Mouse (Mus musculus) limb, embryonic 12.5 days (tissue): ENCODE measurements at regions not wholly inside any gene's neighbourhood (a gene's known extent, or its start where the extent isn't known, plus 50 kb on each side); places are given as distances from the start of the nearest gene placed in this dataset.

ENCODE experiments used
- ATAC-seq: fragments of 200-750 bp; cut with Nextera tagmentation; 2 replicates; pipeline ENCODE4 v1.8.0; 2017; ENCODE audit warnings: low read depth, moderate TSS enrichment; ENCODE audit not compliant: insufficient number of reproducible peaks, insufficient read depth, low FRiP score, low TSS enrichment
- H3K27ac ChIP-seq: fragments of 300-500 bp; sonication (generic); 2 replicates; pipeline ENCODE4 v1.5.1; 2016; ENCODE audit warnings: mild to moderate bottlenecking, moderate library complexity
- H3K27me3 ChIP-seq: fragments of 300-500 bp; sonication (generic); 2 replicates; pipeline ENCODE4 v1.6.1; 2016; ENCODE audit warnings: mild to moderate bottlenecking, moderate library complexity
- H3K36me3 ChIP-seq: fragments of 300-500 bp; sonication (generic); 2 replicates; pipeline ENCODE4 v1.6.1; 2016; ENCODE audit warnings: mild to moderate bottlenecking, moderate library complexity
- H3K4me1 ChIP-seq: fragments of 300-500 bp; sonication (generic); replicated peaks from 2 replicates; pipeline ENCODE4 v1.6.1; 2016
- H3K4me2 ChIP-seq: fragments of 300-500 bp; sonication (generic); 2 replicates; pipeline ENCODE4 v1.6.1; 2016; ENCODE audit warnings: mild to moderate bottlenecking, moderate library complexity
- H3K4me3 ChIP-seq: fragments of 300-500 bp; sonication (generic); replicated peaks from 2 replicates; pipeline ENCODE4 v1.5.1; 2016; ENCODE audit warnings: mild to moderate bottlenecking
- H3K9ac ChIP-seq: fragments of 300-500 bp; sonication (generic); replicated peaks from 2 replicates; pipeline ENCODE4 v1.6.1; 2016; ENCODE audit warnings: mild to moderate bottlenecking, moderate library complexity
- H3K9me3 ChIP-seq: fragments of 300-500 bp; sonication (generic); 2 replicates; pipeline ENCODE4 v1.6.1; 2016; ENCODE audit warnings: mild to moderate bottlenecking, moderate library complexity
- WGBS: fragments of 180-500 bp; shearing (Covaris S2); methylation state at CpG from one replicate; pipeline ENCODE4 v1.1.7; 2016; 5-methylcytosine and 5-hydroxymethylcytosine counted together

DNA sequence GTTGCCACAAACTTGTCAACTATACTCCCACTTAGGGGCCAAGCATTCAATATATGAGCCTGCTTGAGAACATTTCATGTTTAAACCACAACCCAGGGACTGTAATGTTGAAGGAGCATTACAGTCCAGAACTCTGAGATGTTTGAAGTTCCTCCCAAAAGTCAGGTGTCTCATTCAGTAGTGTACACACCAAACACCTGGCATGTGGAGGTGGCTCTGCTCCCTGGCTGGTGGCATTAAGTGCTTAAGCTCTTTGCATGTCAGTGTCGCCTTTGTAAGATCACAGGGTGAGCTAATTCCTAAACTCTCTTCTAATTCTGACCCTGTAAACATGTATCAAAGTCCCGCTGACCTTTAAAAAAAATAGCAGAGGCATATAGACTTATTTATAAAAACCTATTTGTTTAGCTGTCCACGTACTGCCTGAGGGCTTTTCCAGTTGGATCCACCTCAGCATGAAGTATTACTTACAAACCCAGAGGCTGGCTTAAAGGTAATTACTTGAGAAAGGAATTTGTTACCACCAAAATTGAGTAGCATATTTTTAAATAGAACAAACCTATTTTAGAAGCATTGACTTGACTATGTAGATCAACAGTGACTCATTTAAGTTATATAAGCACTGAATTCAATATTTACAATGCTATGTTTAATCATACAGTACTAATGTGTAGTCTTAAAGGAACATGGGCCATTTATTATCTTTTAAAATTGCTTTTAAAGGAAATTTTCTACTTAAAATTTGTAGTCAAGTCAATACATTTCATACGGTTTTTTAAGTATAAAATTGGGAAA lies 276.3 kb upstream of the Fermt1 start:
- H3K9ac ChIP-seq: no peak overlapping the region
- no peak for ATAC-seq
- no peak overlapping the region for H3K4me2 ChIP-seq
- H3K27ac ChIP-seq: no peak overlapping the region
- H3K27me3 ChIP-seq: no peaks in the 10 kb centered on the region
- 65% methylated on average over 4 of the region's 4 CpGs for WGBS
- H3K9me3 ChIP-seq: no peaks in the 10 kb centered on the region
- no peak overlapping the region for H3K4me3 ChIP-seq
- H3K4me1 ChIP-seq: no peaks in the 10 kb centered on the region
- no peaks in the 10 kb centered on the region for H3K36me3 ChIP-seq

DNA sequence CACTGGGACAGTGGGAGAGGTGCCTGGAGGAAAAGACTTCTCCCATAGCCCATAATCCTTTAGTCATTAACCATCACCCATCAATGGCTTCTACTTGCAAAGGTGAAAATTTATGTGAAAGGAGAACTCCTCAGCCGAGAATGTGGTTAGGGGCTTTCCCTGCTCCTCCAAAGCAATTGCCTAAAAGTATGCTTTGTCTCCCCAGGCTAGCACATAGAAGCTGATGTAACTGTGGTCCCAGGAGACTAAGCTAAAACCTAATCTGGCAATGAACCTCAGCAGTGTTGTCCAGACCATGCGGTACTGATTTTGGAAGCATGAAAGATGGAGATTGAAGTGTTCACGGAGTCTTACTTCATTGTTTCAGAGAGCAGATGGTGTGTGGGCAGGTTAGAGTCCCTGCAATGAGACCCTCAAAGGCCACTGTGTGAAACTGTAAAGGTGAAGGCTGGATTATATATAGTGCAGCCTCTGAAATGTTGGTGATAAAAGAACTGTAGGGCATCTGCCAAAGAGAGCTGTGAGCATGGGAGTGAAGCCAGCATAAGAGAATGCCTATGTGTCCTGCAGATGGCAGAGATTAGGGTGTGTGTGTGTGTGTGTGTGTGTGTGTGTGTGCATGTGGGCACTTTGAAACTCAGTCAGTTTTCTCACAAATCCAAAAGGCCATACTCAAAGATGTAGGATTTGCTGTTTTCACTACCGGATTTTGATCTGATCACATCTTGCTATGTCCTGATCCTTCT lies 289.6 kb upstream of the Fermt1 start:
- Histone ChIP-seq H3K36me3 (no peaks in the 10 kb centered on the region), H3K4me2 (no peak overlapping the region), H3K4me1 (no peaks in the 10 kb centered on the region), H3K9ac (no peak overlapping the region), H3K27ac (no peak overlapping the region), H3K9me3 (no peaks in the 10 kb centered on the region; the same call in 1 of the 2 replicates), H3K27me3 (no peaks in the 10 kb centered on the region), H3K4me3 (no peak overlapping the region)
- ATAC-seq: no peak
- WGBS: 68% methylated on average over 4 of the region's 4 CpGs

DNA sequence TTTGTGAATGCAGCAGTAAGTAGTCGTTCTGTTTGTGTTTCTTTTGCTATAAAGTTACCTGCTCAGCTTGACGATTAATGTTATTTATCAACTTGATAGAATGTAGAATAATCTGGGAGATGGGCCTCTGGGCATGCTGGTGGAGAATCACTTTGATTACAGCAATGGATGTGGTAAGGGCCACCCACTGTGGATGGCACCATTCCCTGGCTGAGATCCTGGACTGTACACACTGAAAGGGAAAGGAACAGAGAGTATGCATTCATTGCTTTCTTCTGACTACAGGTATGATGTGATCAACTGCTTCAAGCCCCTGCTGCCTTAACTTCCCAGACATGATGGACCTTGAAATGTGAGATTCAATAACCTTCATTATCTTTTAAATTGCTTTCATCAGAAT lies 299.8 kb upstream of the Bmp2 start:
- H3K9me3 ChIP-seq: no peaks in the 10 kb centered on the region
- no peaks in the 10 kb centered on the region for H3K27me3 ChIP-seq
- H3K9ac ChIP-seq: no peak overlapping the region
- no peaks in the 10 kb centered on the region for H3K36me3 ChIP-seq
- ATAC-seq: no peak
- no peak overlapping the region for H3K4me3 ChIP-seq
- no peak overlapping the region for H3K4me2 ChIP-seq
- H3K4me1 ChIP-seq: no peaks in the 10 kb centered on the region
- WGBS: 87% methylated on average over 2 of the region's 2 CpGs
- H3K27ac ChIP-seq: no peak overlapping the region

DNA sequence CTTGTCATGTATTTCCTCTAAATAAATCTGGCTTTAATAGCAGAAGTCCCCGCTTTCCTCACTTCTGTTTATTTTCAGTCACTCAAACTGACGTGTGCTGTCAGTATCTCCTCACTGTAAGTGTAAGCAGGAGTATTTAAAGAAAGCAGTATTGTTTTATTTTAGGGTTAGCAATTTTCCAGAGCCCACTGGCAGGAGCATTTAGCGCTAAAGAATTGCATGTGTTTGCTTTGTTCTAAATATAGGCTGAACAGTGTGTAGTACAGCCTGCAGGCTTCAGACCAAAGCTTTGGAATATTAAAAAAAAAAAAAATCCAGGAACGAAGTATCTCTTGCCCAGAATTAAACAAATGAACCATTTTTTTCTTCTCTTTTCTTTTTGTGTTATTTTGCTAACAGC lies 277.5 kb upstream of the Bmp2 start:
- Histone ChIP-seq H3K27me3 (no peaks in the 10 kb centered on the region), H3K4me3 (no peak overlapping the region), H3K36me3 (no peaks in the 10 kb centered on the region), H3K27ac (no peak overlapping the region), H3K9ac (no peak overlapping the region), H3K4me2 (no peak overlapping the region), H3K9me3 (no peaks in the 10 kb centered on the region), H3K4me1 (0 out of 2 replicates have a peak, but pooled peaks cover 6% of the 10 kb centered on the region)
- 40% methylated on average over 4 of the region's 4 CpGs for WGBS
- no peak for ATAC-seq

GRCm38 (mm10) chr2:133278546-133278945 lies 273.4 kb upstream of the Bmp2 start:
- 61% methylated on average over 4 of the region's 4 CpGs for WGBS

GRCm38 (mm10) chr2:133279275-133279674 lies 272.7 kb upstream of the Bmp2 start:
- no peak overlapping the region for H3K9ac ChIP-seq
- ATAC-seq: no peak
- no peak overlapping the region for H3K27ac ChIP-seq
- no peaks in the 10 kb centered on the region for H3K27me3 ChIP-seq
- H3K4me3 ChIP-seq: no peak overlapping the region
- peaks cover 7% of the 10 kb centered on the region; the same call in 1 of the 2 replicates for H3K4me1 ChIP-seq
- H3K9me3 ChIP-seq: no peaks in the 10 kb centered on the region
- no peaks in the 10 kb centered on the region for H3K36me3 ChIP-seq
- no peak overlapping the region for H3K4me2 ChIP-seq
- 84% methylated on average over 4 of the region's 4 CpGs for WGBS

More at GRCm38 (mm10) chr2:133278546-133278945, 273.4 kb upstream of the Bmp2 start:
- no peak overlapping the region for H3K4me2 ChIP-seq
- H3K9me3 ChIP-seq: no peaks in the 10 kb centered on the region
- peaks cover 6% of the 10 kb centered on the region; the same call in 1 of the 2 replicates for H3K4me1 ChIP-seq
- no peak overlapping the region for H3K4me3 ChIP-seq
- no peak overlapping the region for H3K9ac ChIP-seq
- no peaks in the 10 kb centered on the region for H3K36me3 ChIP-seq
- H3K27me3 ChIP-seq: no peaks in the 10 kb centered on the region
- no peak overlapping the region for H3K27ac ChIP-seq
- ATAC-seq: no peak

- Histone ChIP-seq H3K4me2 (no peak overlapping the region), H3K4me3 (no peak overlapping the region), H3K27me3 (no peaks in the 10 kb centered on the region), H3K9me3 (no peaks in the 10 kb centered on the region), H3K36me3 (no peaks in the 10 kb centered on the region), H3K9ac (no peak overlapping the region), H3K27ac (no peak overlapping the region), H3K4me1 (peaks cover 9% of the 10 kb centered on the region)
- no peak for ATAC-seq
- 39% methylated on average over 5 of the region's 5 CpGs for WGBS
Measured at GRCm38 (mm10) chr2:133282692-133283091, 269.3 kb upstream of the Bmp2 start.

DNA sequence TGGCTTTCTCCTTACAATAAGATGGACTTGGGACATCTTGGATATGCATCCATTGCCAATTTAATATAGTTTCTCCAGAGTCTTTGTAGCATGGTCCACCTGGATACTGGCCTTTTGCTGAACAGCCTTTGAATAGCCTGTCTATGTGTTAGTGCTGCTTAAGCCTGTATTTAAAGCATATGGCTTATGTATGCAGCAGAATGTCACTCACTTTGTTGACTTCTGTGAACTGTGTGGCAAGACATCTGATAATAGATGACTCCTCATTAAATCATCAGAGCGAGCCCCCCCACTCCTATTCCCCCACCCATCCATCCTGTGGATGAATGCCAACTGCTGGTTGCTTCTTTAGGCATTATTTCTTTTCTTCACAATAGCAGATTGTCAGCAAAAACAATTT lies 268.2 kb upstream of the Bmp2 start:
- Histone ChIP-seq H3K9ac (no peak overlapping the region), H3K36me3 (no peaks in the 10 kb centered on the region), H3K9me3 (no peaks in the 10 kb centered on the region), H3K4me2 (no peak overlapping the region), H3K27me3 (no peaks in the 10 kb centered on the region), H3K4me3 (no peak overlapping the region), H3K4me1 (peaks cover 9% of the 10 kb centered on the region), H3K27ac (no peak overlapping the region)
- 33% methylated on average over 1 of the region's 1 CpGs for WGBS
- ATAC-seq: no peak

DNA sequence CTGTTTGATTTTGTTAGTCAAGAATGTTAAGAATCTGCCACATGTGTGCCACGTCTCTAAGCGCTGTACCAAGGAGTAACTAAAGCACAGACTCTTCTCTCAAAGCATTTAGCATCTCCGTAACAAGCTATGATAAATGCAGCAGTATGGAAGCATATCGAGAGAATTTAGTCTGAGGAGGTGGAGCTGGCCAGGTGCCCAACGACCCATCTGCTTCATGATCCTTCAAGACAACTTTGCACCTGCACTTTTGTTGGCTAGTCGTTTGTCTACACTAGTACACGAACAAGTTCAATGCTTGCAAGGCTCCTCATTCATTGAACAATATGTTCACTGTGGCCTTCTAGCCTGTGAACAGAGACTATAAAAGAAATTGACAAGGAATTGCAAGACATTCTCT lies 257.8 kb upstream of the Bmp2 start:
- no peak overlapping the region for H3K9ac ChIP-seq
- H3K4me3 ChIP-seq: no peak overlapping the region
- H3K4me1 ChIP-seq: 0 out of 2 replicates have a peak, but pooled peaks cover 2% of the 10 kb centered on the region
- H3K9me3 ChIP-seq: no peaks in the 10 kb centered on the region
- WGBS: 79% methylated on average over 7 of the region's 7 CpGs
- H3K36me3 ChIP-seq: no peaks in the 10 kb centered on the region
- no peak overlapping the region for H3K27ac ChIP-seq
- H3K4me2 ChIP-seq: no peak overlapping the region
- ATAC-seq: no peak
- no peaks in the 10 kb centered on the region for H3K27me3 ChIP-seq

DNA sequence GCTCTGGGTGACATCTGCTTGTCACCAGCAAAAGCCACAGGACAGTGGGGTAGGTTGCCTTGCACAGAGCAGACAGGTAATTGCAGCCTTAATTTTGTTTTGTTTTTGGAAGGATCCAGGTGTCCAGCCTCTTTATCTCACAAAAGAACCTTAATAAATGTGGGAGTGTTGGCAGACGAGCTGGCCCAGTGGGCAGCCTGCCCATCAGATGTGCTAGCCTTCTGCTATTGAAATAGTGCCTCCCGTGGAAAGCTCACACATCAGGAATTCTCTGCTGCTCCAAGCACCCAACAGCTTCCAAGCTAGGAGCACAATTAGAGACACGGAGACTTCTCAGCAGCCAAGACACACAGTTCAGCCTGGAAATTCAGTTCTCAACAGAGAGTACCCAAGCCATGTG lies 246.0 kb upstream of the Bmp2 start:
- no peak overlapping the region for H3K9ac ChIP-seq
- H3K9me3 ChIP-seq: no peaks in the 10 kb centered on the region
- no peaks in the 10 kb centered on the region for H3K27me3 ChIP-seq
- WGBS: 77% methylated on average over 3 of the region's 3 CpGs
- no peaks in the 10 kb centered on the region for H3K4me1 ChIP-seq
- no peak overlapping the region for H3K4me3 ChIP-seq
- H3K27ac ChIP-seq: no peak overlapping the region
- no peak for ATAC-seq
- H3K4me2 ChIP-seq: no peak overlapping the region
- no peaks in the 10 kb centered on the region for H3K36me3 ChIP-seq

- Histone ChIP-seq H3K27me3 (no peaks in the 10 kb centered on the region), H3K27ac (no peak overlapping the region), H3K4me3 (no peak overlapping the region), H3K36me3 (no peaks in the 10 kb centered on the region), H3K4me1 (no peaks in the 10 kb centered on the region), H3K9ac (no peak overlapping the region), H3K4me2 (no peak overlapping the region), H3K9me3 (no peaks in the 10 kb centered on the region)
- WGBS: 15% methylated on average over 1 of the region's 1 CpGs
- no peak for ATAC-seq
Measured at GRCm38 (mm10) chr2:133311001-133311400, 241.0 kb upstream of the Bmp2 start.
